Mouse (Mus musculus): ENCODE results near the gene 4930579G24Rik.

Gene 4930579G24Rik

DNA sequence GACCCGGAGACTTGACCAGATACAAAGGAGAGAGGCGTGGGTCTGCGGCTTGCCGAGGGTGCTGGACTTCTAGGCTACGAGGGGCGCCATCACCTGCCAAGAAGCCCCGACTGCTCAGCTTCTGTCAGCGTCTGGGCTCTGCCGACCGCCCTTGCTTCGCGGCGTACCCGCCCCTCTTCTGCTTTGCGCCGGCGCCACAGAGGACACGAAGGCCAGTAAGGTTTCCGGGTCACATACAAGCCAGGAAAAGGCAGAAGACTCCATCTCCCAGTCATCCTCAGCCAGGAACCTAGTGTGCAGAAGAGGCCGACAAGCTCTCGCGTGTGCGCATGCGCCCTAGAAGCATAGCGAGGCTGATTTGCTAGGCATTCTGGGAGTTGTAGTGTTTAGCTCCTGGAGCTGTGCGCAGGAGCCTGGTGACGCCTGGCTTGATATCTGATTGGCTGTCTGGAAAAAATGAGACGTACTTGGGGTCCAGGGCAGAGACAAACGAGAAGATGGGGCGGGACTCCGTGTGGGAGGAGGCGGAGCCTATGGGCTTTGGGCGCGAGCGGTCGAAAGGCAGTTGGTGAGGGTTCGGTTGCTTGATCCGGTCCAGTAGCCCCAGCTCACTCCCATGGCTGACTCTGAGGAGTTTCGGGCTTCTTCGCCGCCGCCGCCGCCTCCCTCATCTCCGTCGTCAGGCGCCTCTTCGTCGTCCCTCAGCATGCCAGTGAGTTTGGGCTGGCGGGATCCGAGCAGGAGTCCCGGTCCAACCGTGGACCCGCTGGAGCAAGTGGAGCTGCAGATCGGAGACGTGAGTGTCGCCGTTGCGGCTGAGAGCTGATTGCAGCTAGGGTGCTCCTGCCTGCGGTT, at the start of gene 4930579G24Rik:
4930579G24Rik (plus strand) TSS at position 519 of the 855 bp plus-strand sequence.
- peaks cover 15% of the 10 kb centered on the region; the same call in 1 of the 2 replicates for H3K36me3 ChIP-seq (ENCODE audit: insufficient read depth, low read length)
- H3K9me3 ChIP-seq (ENCODE audit: low read length), result no peaks in the 10 kb centered on the region
- TF ChIP-seq NANOG (IDR thresholded peaks at IDR 0.05; ENCODE audit: borderline replicate concordance, low read length) (no peak), CTCF (conservative IDR thresholded peaks at IDR 0.05; ENCODE audit: low read length) (no peak), POU5F1 (IDR thresholded peaks at IDR 0.05; ENCODE audit: borderline replicate concordance, low read length) (no peak)
- H3K4me1 ChIP-seq (replicated peaks; ENCODE audit: low read depth, low read length), result peaks cover 24% of the 10 kb centered on the region
- H3K4me3 ChIP-seq (replicated peaks; ENCODE audit: low read length), result peak within 1 kb of the TSS; percentile 99
- H3K27me3 ChIP-seq (ENCODE audit: insufficient read depth, low read length), result no peaks in the 10 kb centered on the region

DNA sequence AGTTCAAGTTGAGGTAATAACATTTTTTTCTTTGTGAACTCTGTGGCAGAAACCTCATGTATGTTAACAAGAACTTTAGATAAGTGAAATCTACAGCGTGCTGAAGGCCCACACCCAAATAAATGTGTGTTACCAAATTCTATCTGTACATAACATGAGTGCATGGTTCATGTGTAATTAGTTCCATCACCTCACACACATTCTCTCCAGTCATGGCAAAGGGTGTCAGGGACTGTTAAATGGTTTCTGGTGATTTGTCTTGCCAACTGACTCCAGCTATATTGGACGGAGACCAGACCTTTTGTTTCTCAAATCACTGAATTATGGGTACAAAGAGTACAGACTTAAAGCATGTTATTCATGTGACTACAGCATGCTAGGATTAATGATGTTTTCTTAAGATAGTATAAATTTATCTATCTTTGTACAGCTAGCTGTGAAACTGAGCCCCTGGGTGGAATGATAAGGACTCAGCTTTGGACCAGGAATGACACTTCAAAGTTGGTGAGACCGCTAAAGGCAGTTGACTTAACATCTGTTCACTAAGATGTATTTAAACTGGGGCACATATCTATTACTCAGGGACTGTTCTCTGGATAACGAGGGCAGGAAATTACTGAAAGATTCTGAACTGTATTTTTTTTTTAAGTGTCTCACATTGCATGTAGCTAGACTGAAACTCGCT, 48.8 kb upstream of the 4930579G24Rik start:
- Histone ChIP-seq H3K9me3 (ENCODE audit: low read length) (no peaks in the 10 kb centered on the region), H3K27me3 (ENCODE audit: insufficient read depth, low read length) (peaks cover 11% of the 10 kb centered on the region), H3K4me1 (replicated peaks; ENCODE audit: low read depth, low read length) (peaks cover 14% of the 10 kb centered on the region), H3K4me3 (replicated peaks; ENCODE audit: low read length) (no peak overlapping the region), H3K36me3 (ENCODE audit: insufficient read depth, low read length) (no peaks in the 10 kb centered on the region)
- no peak for TF ChIP-seq POU5F1 (IDR thresholded peaks at IDR 0.05; ENCODE audit: borderline replicate concordance, low read length)
- TF ChIP-seq CTCF (conservative IDR thresholded peaks at IDR 0.05; ENCODE audit: low read length), result no peak
- no peak for TF ChIP-seq NANOG (IDR thresholded peaks at IDR 0.05; ENCODE audit: borderline replicate concordance, low read length)

DNA sequence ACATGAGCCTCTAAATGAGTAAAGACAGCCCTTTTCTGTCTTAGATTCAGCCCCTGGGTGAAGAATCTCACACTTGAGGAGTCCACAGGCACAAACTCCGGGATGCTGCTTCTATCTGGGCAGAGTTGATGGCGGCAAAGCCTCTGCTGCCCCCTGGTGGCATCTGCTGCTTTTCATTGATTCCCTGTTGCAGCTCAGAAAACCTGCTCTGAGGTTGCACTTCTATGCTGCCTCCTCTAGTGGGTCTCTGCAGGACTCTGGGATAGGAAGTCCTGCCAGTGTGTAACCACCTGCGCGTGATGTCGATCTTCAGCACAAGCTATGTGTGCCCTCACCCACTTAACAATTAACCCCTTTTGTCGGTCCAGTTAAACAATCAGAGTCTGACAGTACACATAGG, 42.1 kb upstream of the 4930579G24Rik start:
- no peaks in the 10 kb centered on the region for H3K9me3 ChIP-seq (ENCODE audit: low read length)
- H3K36me3 ChIP-seq (ENCODE audit: insufficient read depth, low read length), result no peaks in the 10 kb centered on the region
- TF ChIP-seq NANOG (IDR thresholded peaks at IDR 0.05; ENCODE audit: borderline replicate concordance, low read length), result no peak
- peak; percentile 96 for TF ChIP-seq CTCF (conservative IDR thresholded peaks at IDR 0.05; ENCODE audit: low read length)
- H3K27me3 ChIP-seq (ENCODE audit: insufficient read depth, low read length), result peaks cover 11% of the 10 kb centered on the region
- H3K4me3 ChIP-seq (replicated peaks; ENCODE audit: low read length), result no peak overlapping the region
- peaks cover 12% of the 10 kb centered on the region for H3K4me1 ChIP-seq (replicated peaks; ENCODE audit: low read depth, low read length)

DNA sequence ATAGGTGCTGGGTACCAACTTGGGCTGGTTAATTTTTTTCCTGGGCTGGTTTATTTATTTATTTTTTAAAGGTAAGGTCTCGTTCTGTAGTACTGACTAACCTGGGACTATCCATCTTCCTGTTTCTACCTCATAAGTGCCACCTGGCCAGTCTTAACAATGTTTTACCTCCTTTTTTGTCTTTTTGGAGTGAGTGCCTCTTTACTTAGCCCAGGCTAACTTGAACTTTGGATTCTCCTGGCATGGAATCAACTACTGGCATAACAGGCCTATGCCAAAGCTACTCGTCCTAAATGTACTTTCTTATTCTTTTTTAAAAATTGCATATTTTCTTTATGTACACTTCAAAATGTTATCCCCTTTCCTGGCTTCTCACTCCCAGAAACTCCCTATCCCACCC, 39.2 kb upstream of the 4930579G24Rik start:
- Histone ChIP-seq H3K4me1 (replicated peaks; ENCODE audit: low read depth, low read length) (peaks cover 34% of the 10 kb centered on the region), H3K4me3 (replicated peaks; ENCODE audit: low read length) (no peak overlapping the region), H3K36me3 (ENCODE audit: insufficient read depth, low read length) (peaks cover 21% of the 10 kb centered on the region), H3K9me3 (ENCODE audit: low read length) (no peaks in the 10 kb centered on the region), H3K27me3 (ENCODE audit: insufficient read depth, low read length) (no peaks in the 10 kb centered on the region)
- TF ChIP-seq POU5F1 (IDR thresholded peaks at IDR 0.05; ENCODE audit: borderline replicate concordance, low read length) (no peak), NANOG (IDR thresholded peaks at IDR 0.05; ENCODE audit: borderline replicate concordance, low read length) (no peak), CTCF (conservative IDR thresholded peaks at IDR 0.05; ENCODE audit: low read length) (no peak)

DNA sequence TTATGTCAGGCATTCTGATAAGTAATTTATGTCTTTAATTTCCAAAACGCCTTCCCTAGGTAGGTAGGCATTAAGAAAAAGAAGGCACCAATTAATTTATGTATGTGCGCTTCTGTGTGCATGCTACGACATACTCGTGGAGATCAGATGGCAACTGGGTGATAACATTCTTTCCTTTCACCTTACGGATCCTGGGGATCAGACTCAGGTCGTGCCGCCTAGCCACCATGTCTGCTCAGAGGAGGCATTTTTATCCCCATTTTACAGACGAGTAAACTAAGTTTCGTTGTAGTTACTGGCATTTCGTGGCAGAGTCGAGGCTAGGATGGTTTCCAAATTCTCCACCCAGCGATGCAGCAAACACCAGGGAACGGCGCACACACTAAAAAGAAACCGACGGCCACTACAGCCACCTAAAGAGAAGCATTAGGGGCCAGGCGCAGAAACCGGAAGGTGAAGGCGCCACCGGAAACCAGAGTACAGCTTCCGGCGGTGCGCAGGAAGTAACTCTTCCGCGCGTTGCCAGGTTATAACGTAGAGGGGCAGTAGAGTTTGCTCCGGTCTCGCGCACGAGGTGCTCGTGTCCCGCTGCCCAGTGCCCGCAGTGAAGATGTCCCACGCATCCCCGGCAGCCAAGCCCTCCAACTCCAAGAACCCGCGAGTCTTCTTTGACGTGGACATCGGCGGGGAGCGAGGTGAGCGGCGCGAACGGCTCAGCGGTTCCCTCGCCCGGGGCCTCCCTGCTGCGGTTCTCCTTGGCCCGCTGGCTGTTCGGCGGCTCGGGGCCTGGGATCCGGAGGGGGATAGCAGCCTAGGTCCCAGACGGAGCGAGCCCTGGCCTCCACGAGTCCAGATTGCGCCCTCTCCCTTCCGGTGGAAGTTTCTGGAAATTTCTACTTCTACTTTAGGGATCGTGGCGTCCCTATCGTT, 37.8 kb upstream of the 4930579G24Rik start, which contains the start of gene Ppid:
Ppid (plus strand) TSS at position 480 of the 930 bp plus-strand sequence.
- Histone ChIP-seq H3K4me1 (replicated peaks; ENCODE audit: low read depth, low read length) (peaks cover 34% of the 10 kb centered on the region), H3K9me3 (ENCODE audit: low read length) (no peaks in the 10 kb centered on the region), H3K4me3 (replicated peaks; ENCODE audit: low read length) (peak within 1 kb of the TSS; percentile 97), H3K36me3 (ENCODE audit: insufficient read depth, low read length) (peaks cover 35% of the 10 kb centered on the region), H3K27me3 (ENCODE audit: insufficient read depth, low read length) (no peaks in the 10 kb centered on the region)
- no peak for TF ChIP-seq NANOG (IDR thresholded peaks at IDR 0.05; ENCODE audit: borderline replicate concordance, low read length)
- TF ChIP-seq CTCF (conservative IDR thresholded peaks at IDR 0.05; ENCODE audit: low read length), result no peak
- TF ChIP-seq POU5F1 (IDR thresholded peaks at IDR 0.05; ENCODE audit: borderline replicate concordance, low read length), result no peak

DNA sequence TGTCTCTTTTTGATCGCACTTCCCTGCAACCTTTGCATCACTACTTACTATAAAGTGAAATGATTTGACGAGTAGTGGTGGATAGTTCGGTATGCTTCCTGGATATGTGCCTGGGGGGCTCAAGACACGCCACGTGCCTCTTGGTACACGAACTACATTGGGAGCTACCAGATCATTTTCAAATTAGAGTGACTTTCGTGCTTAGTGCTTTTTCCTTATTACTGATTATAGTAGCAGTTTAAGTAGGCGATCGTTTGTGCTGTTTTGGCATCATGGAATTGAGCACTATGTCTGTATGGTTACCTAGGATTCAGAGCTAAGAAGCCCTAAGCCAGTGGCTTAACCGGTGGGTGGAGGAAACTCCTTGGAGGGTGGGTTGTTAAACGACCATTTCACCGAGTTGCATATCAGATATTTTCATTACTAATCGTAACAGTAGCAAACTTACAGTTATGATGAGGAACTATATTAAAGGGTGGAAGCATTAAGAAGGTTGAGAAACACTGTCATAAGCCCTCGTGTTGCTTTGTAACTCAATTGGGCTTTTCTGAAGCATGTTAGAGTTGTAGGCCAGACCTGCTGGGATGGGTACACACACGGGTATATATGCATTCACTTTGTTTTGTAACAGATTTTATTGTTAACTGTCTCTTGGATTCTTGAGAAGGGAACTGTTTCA, 36.9 kb upstream of the 4930579G24Rik start:
- no peaks in the 10 kb centered on the region for H3K27me3 ChIP-seq (ENCODE audit: insufficient read depth, low read length)
- peak overlapping the region; percentile 97 for H3K4me3 ChIP-seq (replicated peaks; ENCODE audit: low read length)
- H3K36me3 ChIP-seq (ENCODE audit: insufficient read depth, low read length), result peaks cover 43% of the 10 kb centered on the region
- H3K4me1 ChIP-seq (replicated peaks; ENCODE audit: low read depth, low read length), result peaks cover 39% of the 10 kb centered on the region
- no peaks in the 10 kb centered on the region for H3K9me3 ChIP-seq (ENCODE audit: low read length)
- TF ChIP-seq NANOG (IDR thresholded peaks at IDR 0.05; ENCODE audit: borderline replicate concordance, low read length), result no peak
- no peak for TF ChIP-seq POU5F1 (IDR thresholded peaks at IDR 0.05; ENCODE audit: borderline replicate concordance, low read length)
- no peak for TF ChIP-seq CTCF (conservative IDR thresholded peaks at IDR 0.05; ENCODE audit: low read length)

DNA sequence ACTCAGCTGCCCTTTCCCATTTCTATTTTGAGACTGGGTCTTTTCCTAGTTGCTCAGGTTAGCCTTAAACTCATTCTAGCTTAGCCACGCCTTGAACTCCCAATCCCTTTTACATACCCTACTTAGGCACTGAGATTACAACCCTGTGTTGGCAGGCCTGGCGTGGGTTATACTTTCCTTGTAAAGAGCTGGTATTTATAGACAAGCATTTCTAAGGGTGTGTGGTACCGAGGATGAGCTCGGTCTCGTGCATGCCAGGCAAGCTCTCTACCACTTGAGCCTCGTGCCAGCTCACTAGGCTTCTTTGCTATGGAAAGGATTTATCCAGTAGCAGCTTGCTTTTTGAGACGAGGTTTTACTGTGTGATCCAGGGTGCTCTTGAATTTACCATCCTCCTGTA, 33.4 kb upstream of the 4930579G24Rik start:
- Histone ChIP-seq H3K36me3 (ENCODE audit: insufficient read depth, low read length) (peaks cover 79% of the 10 kb centered on the region), H3K4me1 (replicated peaks; ENCODE audit: low read depth, low read length) (peaks cover 31% of the 10 kb centered on the region), H3K4me3 (replicated peaks; ENCODE audit: low read length) (no peak overlapping the region), H3K27me3 (ENCODE audit: insufficient read depth, low read length) (no peaks in the 10 kb centered on the region), H3K9me3 (ENCODE audit: low read length) (no peaks in the 10 kb centered on the region)
- TF ChIP-seq POU5F1 (IDR thresholded peaks at IDR 0.05; ENCODE audit: borderline replicate concordance, low read length) (no peak), NANOG (IDR thresholded peaks at IDR 0.05; ENCODE audit: borderline replicate concordance, low read length) (no peak), CTCF (conservative IDR thresholded peaks at IDR 0.05; ENCODE audit: low read length) (no peak)

All from E14TG2a.4 (cell line).